Mouse (Mus musculus) megakaryocyte progenitor cell, adult 5-6 weeks (primary cell): ENCODE data around the gene Lysmd3. TPM values are rescaled to one million over a fixed set of nuclear protein-coding genes. Genes with fewer than 3 reads are reported as not detected.
A peak's percentile ranks its signal among the peaks of the same experiment; 100 is the strongest.
"Not testable (repeated sequence)": the region's sequence is repeated elsewhere in the genome, so short reads cannot be mapped to it uniquely, and the experiment has no call there.

Experiments used
- ATAC-seq: replicated peaks from 2 replicates; pipeline ENCODE4 v1.8.0; 2016; ENCODE audit warnings: mild to moderate bottlenecking, moderate TSS enrichment, inconsistent platforms; ENCODE audit not compliant: poor library complexity
- total RNA-seq, 2 experiments: library from RNA; stranded (forward) in 1 of 2; stranded (reverse) in 1 of 2; fragments of 157-497, 149-512 nt in 1 of 2; fragments of 200-1000 nt in 1 of 2; gene quantifications; 2 replicates each; pipeline versions ENCODE4 v1.2.3 to v1.2.4; 2015 to 2017

Lysmd3 gene
- 21.0 and 24.8 TPM in 2 replicates for total RNA-seq (2015)
- 13.5 and 17.7 TPM in 2 replicates for total RNA-seq (2017)

GRCm38 (mm10) chr13:81657351-81658052 lies at the start of gene Lysmd3:
Gene Lysmd3 (plus strand): TSS chr13:81657663.
- ATAC-seq, result peak; percentile 90

DNA sequence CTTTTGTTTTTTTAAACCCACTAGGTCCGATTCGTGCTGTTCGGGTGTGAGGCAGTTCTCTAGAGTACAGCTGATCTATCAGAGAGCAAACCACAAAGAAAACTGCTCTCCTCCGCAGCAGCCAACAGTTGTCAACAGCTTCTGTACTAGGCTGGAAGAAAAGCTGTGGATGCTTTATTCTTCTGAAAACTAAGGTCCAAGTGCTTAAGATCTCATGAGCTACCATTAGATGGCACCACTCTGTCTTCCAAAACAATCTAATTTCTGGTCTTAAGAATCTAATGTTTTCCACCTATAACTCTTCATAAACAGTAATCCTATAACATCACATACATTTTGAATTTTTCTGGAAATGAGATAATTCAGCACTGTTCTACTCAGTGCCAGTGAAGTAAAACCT lies 47.1 kb upstream of the Lysmd3 start:
- no peak for ATAC-seq

- not testable (repeated sequence) for ATAC-seq
These were observed 29.6 kb upstream of the Lysmd3 start for GRCm38 (mm10) chr13:81627861-81628260.

DNA sequence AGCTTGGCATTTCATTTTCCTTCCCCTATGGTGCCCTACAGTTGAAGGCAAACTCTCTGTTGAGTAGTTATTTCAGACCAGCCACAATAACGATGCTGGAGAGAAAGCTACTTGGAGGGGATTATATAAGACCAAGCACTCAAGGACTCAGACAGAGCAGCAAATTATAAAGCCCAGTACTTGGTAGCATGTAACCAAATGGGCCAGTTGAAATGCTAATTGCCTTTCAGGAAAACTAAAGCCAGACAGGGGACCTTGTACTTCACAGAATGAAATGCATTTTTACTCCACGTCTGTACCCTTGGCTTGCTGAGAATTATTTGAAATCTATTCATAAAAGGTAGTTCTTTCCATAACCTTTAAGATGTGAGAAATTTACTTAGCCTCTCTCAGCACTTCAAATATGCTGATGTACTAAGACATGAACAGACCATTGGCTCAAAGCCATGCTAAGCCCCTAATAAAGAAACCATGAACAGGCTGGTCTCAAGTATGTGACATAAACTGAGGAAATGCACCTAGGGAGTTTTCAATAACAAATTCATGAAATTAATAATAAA lies 28.8 kb upstream of the Lysmd3 start:
- no peak for ATAC-seq

DNA sequence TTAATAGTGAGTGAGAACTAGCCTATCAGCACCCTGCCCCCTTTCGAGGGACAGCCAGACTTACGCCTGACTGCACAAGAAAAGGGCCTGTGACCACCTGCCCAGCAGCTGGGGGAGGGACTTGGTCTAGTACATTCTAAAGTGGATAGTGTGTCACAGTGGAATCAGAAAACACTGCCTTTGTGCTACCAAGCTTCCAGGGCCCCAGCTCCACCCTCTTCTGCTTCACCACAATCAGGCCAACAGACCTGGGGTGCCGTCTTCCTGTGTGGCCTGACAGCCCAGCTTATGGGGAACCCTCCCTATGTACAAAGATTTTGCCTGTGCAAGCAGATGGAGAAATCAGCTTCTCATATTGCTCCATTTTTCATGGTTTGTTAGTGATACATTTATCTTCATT lies 28.1 kb upstream of the Lysmd3 start:
- peak; percentile 90 for ATAC-seq

- no peak for ATAC-seq
These were observed 26.9 kb upstream of the Lysmd3 start for GRCm38 (mm10) chr13:81630566-81630965.

DNA sequence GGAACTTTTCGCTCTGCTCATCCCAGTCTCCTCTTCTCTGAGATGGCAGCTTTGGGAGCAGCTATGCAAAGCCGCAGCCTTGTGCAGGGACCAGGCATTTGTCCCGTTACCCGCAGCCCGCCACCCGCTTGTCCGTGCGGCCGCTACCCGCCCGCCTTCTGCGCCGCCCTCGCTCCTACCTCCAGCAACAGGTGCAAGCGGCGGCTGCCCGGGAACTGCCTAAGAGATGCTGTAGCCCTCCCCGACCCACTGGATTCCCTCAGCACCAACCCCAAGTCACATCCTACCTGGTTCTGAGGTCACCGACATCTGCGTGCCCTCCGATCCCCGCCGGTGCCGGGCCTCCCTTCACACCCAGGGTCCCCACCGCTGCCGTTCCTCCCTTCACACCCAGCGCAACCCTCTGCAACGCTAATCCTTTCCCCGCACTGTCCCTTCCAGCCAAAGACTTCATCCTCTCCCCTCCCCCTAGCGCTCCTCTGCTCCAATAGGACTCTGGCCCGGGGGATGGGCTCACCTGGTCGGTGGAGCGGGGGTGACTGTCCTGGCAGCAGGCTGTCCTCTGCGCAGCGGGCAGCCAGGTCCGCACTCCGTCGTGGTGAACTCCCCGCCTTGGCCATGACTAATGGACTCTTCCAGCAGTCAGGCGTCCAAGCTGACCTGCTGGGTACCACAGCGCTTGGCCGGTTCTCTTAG lies 24.6 kb upstream of the Lysmd3 start, which contains the start of gene Adgrv1:
TSS of gene Adgrv1 (minus strand) at position 435 of the 696 bp plus-strand sequence.
- peak; percentile 35 for ATAC-seq

DNA sequence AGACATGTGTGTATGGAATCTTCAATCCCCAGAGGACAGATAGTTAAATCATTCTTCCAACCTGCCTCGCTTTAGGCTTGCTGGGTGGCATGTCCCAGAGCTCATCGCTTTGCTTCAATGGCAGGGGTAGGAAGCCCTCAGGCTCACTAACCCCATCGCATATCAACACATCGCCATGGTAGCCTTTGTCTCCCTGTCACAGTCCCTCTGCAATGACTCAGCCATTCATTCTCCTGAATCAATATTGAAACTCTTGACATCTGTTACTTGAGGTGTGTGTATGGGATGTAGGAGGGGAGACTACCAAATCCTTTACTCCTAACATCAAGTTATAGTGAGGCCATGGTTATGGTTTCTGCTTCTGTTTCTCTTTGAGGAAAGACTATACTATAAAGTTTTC lies 17.8 kb upstream of the Lysmd3 start:
- ATAC-seq, result no peak

- ATAC-seq, result no peak
These were observed 16.6 kb upstream of the Lysmd3 start for GRCm38 (mm10) chr13:81640881-81641280.

- ATAC-seq, result peak; percentile 56
These were observed 16.0 kb upstream of the Lysmd3 start for GRCm38 (mm10) chr13:81641289-81642045.

DNA sequence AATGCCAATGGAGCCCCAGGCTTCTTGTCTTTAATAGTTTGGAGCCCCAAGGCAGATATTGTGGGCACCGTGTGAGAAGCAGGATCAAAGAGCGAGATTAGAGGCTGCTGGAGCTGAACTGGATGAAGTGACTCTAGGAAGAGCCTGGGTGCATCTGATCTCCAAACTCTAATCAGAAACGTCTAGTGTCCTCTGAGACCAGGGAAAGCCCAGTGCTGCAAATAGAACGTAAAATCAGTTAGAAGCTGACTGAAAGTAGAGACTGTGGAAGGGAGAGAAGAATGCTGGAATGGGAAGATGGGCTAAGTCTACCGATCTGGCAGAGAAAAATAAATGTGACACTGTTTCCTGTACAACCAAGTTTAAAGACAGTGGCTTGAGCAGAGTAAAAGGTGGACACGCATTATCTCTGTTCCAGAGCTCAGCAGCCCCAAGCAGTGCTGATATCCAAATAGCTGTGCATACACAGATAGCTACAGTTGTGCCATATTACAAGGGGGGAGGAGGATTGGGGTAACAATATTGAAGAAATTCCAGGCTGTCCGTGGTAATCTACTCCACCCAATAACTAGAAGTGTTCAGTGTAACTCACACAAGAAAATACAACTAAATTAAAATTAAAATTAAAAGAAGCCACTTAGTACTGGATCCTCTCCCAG lies 14.8 kb upstream of the Lysmd3 start:
- peak; percentile 79 for ATAC-seq

- no peak for ATAC-seq
These were observed 13.4 kb upstream of the Lysmd3 start for GRCm38 (mm10) chr13:81644047-81644565.

- peak; percentile 49 for ATAC-seq
These were observed 11.1 kb upstream of the Lysmd3 start for GRCm38 (mm10) chr13:81646348-81646747.

DNA sequence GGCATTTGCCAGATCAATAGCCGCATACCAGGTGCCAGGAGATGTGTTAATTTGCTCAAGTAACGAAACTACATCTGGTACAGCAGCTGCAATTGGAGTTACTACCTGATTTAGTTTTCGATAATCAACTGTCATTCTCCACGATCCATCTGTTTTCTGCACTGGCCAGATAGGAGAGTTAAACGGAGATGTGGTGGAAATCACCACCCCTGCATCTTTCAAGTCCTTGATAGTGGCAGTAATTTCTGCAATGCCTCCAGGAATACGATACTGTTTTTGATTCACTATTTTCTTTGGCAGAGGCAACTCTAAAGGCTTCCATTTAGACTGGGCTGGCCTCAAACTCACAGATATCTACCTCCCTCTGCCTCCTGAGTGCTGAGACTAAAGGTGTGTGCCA lies 7.1 kb upstream of the Lysmd3 start:
- ATAC-seq, result not testable (repeated sequence)

DNA sequence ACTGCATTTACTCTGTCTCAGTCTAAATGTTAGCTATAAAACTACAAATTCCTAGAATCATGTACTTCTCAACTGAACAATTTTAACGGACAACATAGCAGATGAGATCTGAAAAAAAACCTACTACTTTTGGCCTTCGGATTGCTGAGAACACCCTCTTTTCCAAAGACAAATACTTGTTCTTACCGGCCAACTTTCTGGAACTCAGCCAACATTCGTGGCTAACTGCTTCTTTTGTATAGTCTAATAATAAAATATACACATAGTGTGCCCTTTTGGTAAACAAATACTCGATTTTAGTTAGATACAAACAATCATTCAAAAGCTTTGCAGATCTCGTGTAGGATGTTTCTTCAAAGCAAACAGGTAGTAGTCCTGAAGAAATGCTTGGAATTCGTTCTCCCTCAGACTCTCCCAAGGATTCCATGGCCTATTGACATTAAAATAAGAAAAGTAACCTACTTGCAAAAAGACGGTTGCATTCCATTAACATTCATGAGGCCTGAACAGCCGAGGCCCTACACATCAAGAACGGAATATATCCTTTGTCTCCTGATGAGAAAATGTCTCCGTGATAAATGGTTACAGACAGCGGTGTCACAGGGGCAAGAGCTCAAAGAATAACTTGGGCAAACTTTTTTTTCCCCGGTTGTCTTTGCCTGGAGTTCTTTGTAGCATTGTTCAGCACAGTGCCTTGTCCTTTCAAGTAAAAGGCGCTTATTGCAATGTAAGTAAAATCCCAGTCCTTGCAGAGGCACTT lies 1.2 kb upstream of the Lysmd3 start:
- no peak for ATAC-seq

DNA sequence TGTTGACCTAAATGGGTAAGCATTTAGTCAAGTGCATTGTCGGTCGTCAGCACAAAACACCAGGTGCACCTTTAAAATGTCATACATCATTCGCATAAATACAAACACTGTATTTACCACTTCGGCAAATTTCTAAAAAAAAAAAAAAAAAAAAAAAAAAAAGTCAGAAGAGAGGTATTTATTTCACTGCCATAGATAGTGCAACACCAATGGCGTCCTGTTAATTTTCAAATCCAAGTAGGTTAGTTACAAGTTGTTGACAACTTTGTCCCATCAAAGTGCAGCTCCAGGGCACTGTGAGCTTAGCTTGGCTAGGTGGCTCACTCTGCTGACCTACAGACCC lies 484 bp upstream of the Lysmd3 start:
- no peak for ATAC-seq

- ATAC-seq, result peak; percentile 1; the same call in 1 of the 2 replicates
These were observed 740 bp downstream of the Lysmd3 start for GRCm38 (mm10) chr13:81658053-81658752.

DNA sequence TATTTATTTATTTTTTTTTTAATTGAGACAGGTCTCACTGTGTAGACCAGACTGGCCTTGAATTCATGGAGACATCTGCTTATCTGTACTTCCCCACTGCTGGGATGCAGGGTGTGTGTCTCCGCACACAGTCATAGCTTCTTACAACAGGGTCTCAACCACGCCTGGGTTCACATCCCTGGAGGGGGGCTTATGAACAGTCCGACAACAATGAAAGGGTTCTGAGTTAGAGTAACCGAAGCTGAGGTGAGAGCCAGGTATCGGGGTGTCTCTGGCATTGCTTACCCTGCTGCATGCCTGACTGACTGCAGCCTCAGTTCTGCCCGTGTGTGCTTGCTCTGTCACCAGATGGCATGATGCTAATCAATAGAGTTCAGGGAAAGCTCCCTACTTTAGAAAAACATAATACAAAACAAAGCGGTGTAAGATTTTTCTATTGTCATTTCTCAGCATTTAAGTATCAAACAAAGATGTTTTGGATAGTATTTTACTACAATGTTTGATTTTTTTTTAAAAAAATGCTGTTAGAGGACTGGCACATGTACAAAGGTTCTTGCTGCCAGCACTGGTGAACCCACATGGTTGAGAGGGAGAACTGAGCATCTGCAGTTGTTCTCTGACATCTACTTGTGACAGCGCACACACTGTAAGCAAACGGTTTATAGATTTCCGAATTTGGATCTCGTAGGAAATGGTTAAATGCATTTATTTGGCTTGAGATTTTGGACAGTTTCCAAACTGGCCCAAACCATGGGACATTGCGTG lies 6.3 kb downstream of the Lysmd3 start:
- peak; percentile 46; the same call in 1 of the 2 replicates for ATAC-seq
